Mouse (Mus musculus) myocyte (in vitro differentiated cells): ENCODE measurements at regions not wholly inside any gene's neighbourhood (a gene's known extent, or its start where the extent isn't known, plus 50 kb on each side); places are given as distances from the start of the nearest gene placed in this dataset.
A peak's percentile ranks its signal among the peaks of the same experiment; 100 is the strongest.
"Not testable (repeated sequence)": the region's sequence is repeated elsewhere in the genome, so short reads cannot be mapped to it uniquely, and the experiment has no call there.

Experiments
- H3K27me3 ChIP-seq: one replicate; pipeline ENCODE4 v1.6.1; 2011; ENCODE audit not compliant: control insufficient read depth, insufficient read depth, insufficient read length
- H3K36me3 ChIP-seq: one replicate; pipeline ENCODE4 v1.6.1; 2011; ENCODE audit not compliant: control insufficient read depth, insufficient read depth
- H3K4me2 ChIP-seq: one replicate; pipeline ENCODE4 v1.6.1; 2011; ENCODE audit warnings: low read depth, control low read depth
- H3K4me3 ChIP-seq: one replicate; pipeline ENCODE4 v1.5.1; 2011; ENCODE audit warnings: mild to moderate bottlenecking, control low read depth, moderate library complexity
- H3K79me2 ChIP-seq: one replicate; pipeline ENCODE4 v1.6.1; 2011; ENCODE audit not compliant: control insufficient read depth, insufficient read depth
- H3ac ChIP-seq: one replicate; pipeline ENCODE4 v1.6.1; 2011; ENCODE audit not compliant: control insufficient read depth, insufficient read length
- CEBPB ChIP-seq: IDR thresholded peaks from 2 replicates; pipeline ENCODE4 v1.6.1; 2011; ENCODE audit warnings: mild to moderate bottlenecking, moderate library complexity; ENCODE audit not compliant: poor library complexity, insufficient read depth, severe bottlenecking
- E2F4 ChIP-seq: IDR thresholded peaks from one replicate; pipeline ENCODE4 v1.6.1; 2011; ENCODE audit warnings: mild to moderate bottlenecking, control low read depth, moderate library complexity; ENCODE audit not compliant: insufficient read depth
- MAX ChIP-seq: IDR thresholded peaks from one replicate; pipeline ENCODE4 v1.6.1; 2011; ENCODE audit warnings: low read depth, mild to moderate bottlenecking, control low read depth
- MYOD1 ChIP-seq, 3 experiments: IDR thresholded peaks; one replicate each; pipeline ENCODE4 v1.6.1; 2011; ENCODE audit warnings: control low read depth in 2 of 3, low read depth in 2 of 3, mild to moderate bottlenecking in 2 of 3, moderate library complexity in 1 of 3; ENCODE audit not compliant: insufficient read length in 2 of 3, control insufficient read depth in 1 of 3
- MYOG ChIP-seq, 3 experiments: IDR thresholded peaks; one replicate each; pipeline ENCODE4 v1.6.1; 2011; ENCODE audit warnings: control low read depth in 2 of 3, low read depth in 2 of 3, mild to moderate bottlenecking in 2 of 3; ENCODE audit not compliant: insufficient read length in 2 of 3, control insufficient read depth in 1 of 3, insufficient read depth in 1 of 3
- POLR2A ChIP-seq: IDR thresholded peaks from one replicate; pipeline ENCODE4 v1.6.1; 2011; ENCODE audit warnings: low read depth, mild to moderate bottlenecking, control low read depth, moderate library complexity; ENCODE audit not compliant: insufficient read length
- POLR2AphosphoS2 ChIP-seq: IDR thresholded peaks from one replicate; pipeline ENCODE4 v1.6.1; 2011; ENCODE audit warnings: low read depth, control low read depth; ENCODE audit not compliant: insufficient read length
- REST ChIP-seq: IDR thresholded peaks from one replicate; pipeline ENCODE4 v1.6.1; 2011; ENCODE audit warnings: mild to moderate bottlenecking, control low read depth, moderate library complexity; ENCODE audit not compliant: insufficient read depth, insufficient read length
- SRF ChIP-seq: IDR thresholded peaks from one replicate; pipeline ENCODE4 v1.6.1; 2011; ENCODE audit warnings: low read depth; ENCODE audit not compliant: control insufficient read depth, insufficient read length
- TCF12 ChIP-seq: IDR thresholded peaks from one replicate; pipeline ENCODE4 v1.6.1; 2011; ENCODE audit warnings: mild to moderate bottlenecking, control low read depth; ENCODE audit not compliant: poor library complexity, insufficient read depth, severe bottlenecking
- TCF3 ChIP-seq: IDR thresholded peaks from one replicate; pipeline ENCODE4 v1.6.1; 2011; ENCODE audit warnings: low read depth, control low read depth; ENCODE audit not compliant: insufficient read length
- USF1 ChIP-seq: IDR thresholded peaks from one replicate; pipeline ENCODE4 v1.6.1; 2011; ENCODE audit warnings: low read depth, mild to moderate bottlenecking, control low read depth, moderate library complexity

DNA sequence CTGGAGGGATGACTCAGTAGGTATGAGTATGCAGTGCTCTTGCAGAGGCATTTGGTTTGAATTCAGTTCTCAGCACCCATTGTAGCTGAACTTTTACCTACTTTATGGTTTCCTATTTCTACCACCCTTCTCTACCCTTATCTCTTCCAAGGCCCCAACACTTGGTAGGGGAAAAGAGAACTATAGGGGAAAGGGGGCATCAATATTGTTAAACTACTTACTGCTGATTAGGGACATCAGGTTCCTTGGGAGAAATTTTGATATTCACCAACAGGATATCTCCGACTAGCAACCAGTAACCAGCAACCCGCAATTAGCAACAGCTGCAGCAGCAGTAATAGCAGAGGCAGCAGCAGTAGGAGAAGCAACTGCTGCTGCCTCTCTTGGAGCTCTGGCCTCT is 906.3 kb downstream of the Diaph2 start:
- Histone ChIP-seq H3K27me3 (no peaks in the 10 kb centered on the region), H3K4me3 (no peak overlapping the region), H3ac (no peak overlapping the region), H3K36me3 (no peaks in the 10 kb centered on the region), H3K4me2 (no peak overlapping the region), H3K79me2 (no peaks in the 10 kb centered on the region)
- TF ChIP-seq MYOG (IDR thresholded peaks at IDR 0.05; ENCODE audit: control insufficient read depth in 1 of 3, insufficient read depth in 1 of 3, insufficient read length in 2 of 3, low read depth in 2 of 3) = no peak
- peak in 1 of 3 experiments; percentile 11 for TF ChIP-seq MYOD1 (IDR thresholded peaks at IDR 0.05; ENCODE audit: control insufficient read depth in 1 of 3, insufficient read length in 2 of 3, low read depth in 2 of 3)

- Histone ChIP-seq H3ac (no peak overlapping the region), H3K79me2 (no peaks in the 10 kb centered on the region), H3K27me3 (no peaks in the 10 kb centered on the region), H3K36me3 (no peaks in the 10 kb centered on the region), H3K4me3 (no peak overlapping the region), H3K4me2 (no peak overlapping the region)
- TF ChIP-seq MYOD1 (IDR thresholded peaks at IDR 0.05; ENCODE audit: control insufficient read depth in 1 of 3, insufficient read length in 2 of 3, low read depth in 2 of 3) (no peak), MYOG (IDR thresholded peaks at IDR 0.05; ENCODE audit: control insufficient read depth in 1 of 3, insufficient read depth in 1 of 3, insufficient read length in 2 of 3, low read depth in 2 of 3) (no peak), TCF12 (no peak), REST (no peak), USF1 (no peak), POLR2A (no peak), MAX (no peak), TCF3 (no peak), POLR2AphosphoS2 (no peak), E2F4 (no peak), SRF (no peak), CEBPB (no peak)
Measured at GRCm38 (mm10) chrX:130684381-130684780, 934.8 kb downstream of the Diaph2 start.

- Histone ChIP-seq H3K27me3 (no peaks in the 10 kb centered on the region), H3K4me3 (no peak overlapping the region), H3K79me2 (no peaks in the 10 kb centered on the region), H3K4me2 (no peak overlapping the region), H3K36me3 (no peaks in the 10 kb centered on the region), H3ac (no peak overlapping the region)
- no peak for TF ChIP-seq MYOD1 (IDR thresholded peaks at IDR 0.05; ENCODE audit: control insufficient read depth in 1 of 3, insufficient read length in 2 of 3, low read depth in 2 of 3)
- no peak for TF ChIP-seq TCF3
- no peak for TF ChIP-seq SRF
- TF ChIP-seq POLR2A = no peak
- no peak for TF ChIP-seq POLR2AphosphoS2
- TF ChIP-seq REST = no peak
- TF ChIP-seq E2F4 = no peak
- no peak for TF ChIP-seq TCF12
- no peak for TF ChIP-seq MAX
- no peak for TF ChIP-seq USF1
- TF ChIP-seq CEBPB = no peak
- no peak for TF ChIP-seq MYOG (IDR thresholded peaks at IDR 0.05; ENCODE audit: control insufficient read depth in 1 of 3, insufficient read depth in 1 of 3, insufficient read length in 2 of 3, low read depth in 2 of 3)
Measured at GRCm38 (mm10) chrX:130708929-130709328, 959.4 kb downstream of the Diaph2 start.

- H3K36me3 ChIP-seq, H3ac ChIP-seq, H3K27me3 ChIP-seq, H3K79me2 ChIP-seq, H3K4me2 ChIP-seq, H3K4me3 ChIP-seq: not testable (repeated sequence)
Measured at GRCm38 (mm10) chrX:130744132-130744531, 994.6 kb downstream of the Diaph2 start.
